Mouse (Mus musculus) intestine, embryonic 15.5 days (tissue): ENCODE measurements around the gene Shisal2a. TPM values are rescaled to one million over a fixed set of nuclear protein-coding genes. Genes with fewer than 3 reads are reported as not detected.

Experiments
- ATAC-seq: fragments of 200-750 bp; cut with Nextera tagmentation; 2 replicates; pipeline ENCODE4 v1.8.0; 2017; ENCODE audit warnings: moderate TSS enrichment, moderate library complexity
- H3K27ac ChIP-seq: fragments of 300-500 bp; sonication (generic); 2 replicates; pipeline ENCODE4 v1.5.1; 2015; ENCODE audit warnings: mild to moderate bottlenecking, inconsistent platforms
- H3K27me3 ChIP-seq: fragments of 300-500 bp; sonication (generic); replicated peaks from 2 replicates; pipeline ENCODE4 v1.6.1; 2015; ENCODE audit warnings: inconsistent platforms
- H3K36me3 ChIP-seq: fragments of 300-500 bp; sonication (generic); 2 replicates; pipeline ENCODE4 v1.6.1; 2015; ENCODE audit warnings: inconsistent platforms
- H3K4me1 ChIP-seq: fragments of 300-500 bp; sonication (generic); replicated peaks from 2 replicates; pipeline ENCODE4 v1.6.1; 2015; ENCODE audit warnings: inconsistent platforms
- H3K4me2 ChIP-seq: fragments of 300-500 bp; sonication (generic); replicated peaks from 2 replicates; pipeline ENCODE4 v1.6.1; 2015; ENCODE audit warnings: mild to moderate bottlenecking, inconsistent platforms
- H3K4me3 ChIP-seq: fragments of 300-500 bp; sonication (generic); replicated peaks from 2 replicates; pipeline ENCODE4 v1.5.1; 2015; ENCODE audit warnings: inconsistent platforms
- H3K9ac ChIP-seq: fragments of 300-500 bp; sonication (generic); 2 replicates; pipeline ENCODE4 v1.6.1; 2015; ENCODE audit warnings: inconsistent platforms
- H3K9me3 ChIP-seq: fragments of 300-500 bp; sonication (generic); 2 replicates; pipeline ENCODE4 v1.6.1; 2016; ENCODE audit warnings: inconsistent platforms
- WGBS: fragments of 180-500 bp; shearing (Covaris S2); methylation state at CpG from one replicate; pipeline ENCODE4 v1.1.7; 2015; 5-methylcytosine and 5-hydroxymethylcytosine counted together
- polyA plus RNA-seq: library from polyadenylated mRNA; unstranded; fragments of >200 nt; fragmentation: Nextera tagmentation; extraction: Ambion mirVana; gene quantifications from 2 replicates; pipeline ENCODE4 v1.2.1, GENCODE M21; 2015

Shisal2a gene
- polyA plus RNA-seq, 1 experiment from 2014 or later, result 1.3 TPM

DNA sequence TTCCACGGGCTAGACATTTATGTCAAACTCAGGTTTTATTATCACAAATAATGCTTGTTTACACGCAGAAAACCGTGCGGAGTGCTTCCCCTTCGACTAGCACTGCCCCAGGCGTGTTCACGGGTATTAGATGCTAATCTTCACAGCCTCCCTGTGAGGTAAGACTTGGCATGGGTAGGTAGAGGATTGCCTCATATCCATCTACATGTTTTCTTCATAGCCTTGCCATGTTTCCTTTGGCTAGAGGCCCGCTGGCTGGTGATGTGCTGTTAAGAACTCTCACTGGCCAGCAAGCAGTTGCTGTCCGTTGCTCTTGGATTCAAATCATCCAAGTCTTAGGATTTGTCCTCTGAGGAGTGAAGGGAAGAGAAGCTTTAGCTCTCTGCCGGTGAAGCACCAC, 17.2 kb upstream of the Shisal2a start:
- H3K27me3 ChIP-seq, result no peaks in the 10 kb centered on the region
- H3K9ac ChIP-seq, result no peak overlapping the region
- no peak overlapping the region for H3K4me2 ChIP-seq
- WGBS, result 87% methylated on average over 10 of the region's 10 CpGs
- no peaks in the 10 kb centered on the region for H3K4me1 ChIP-seq
- no peak for ATAC-seq
- no peaks in the 10 kb centered on the region for H3K36me3 ChIP-seq
- no peaks in the 10 kb centered on the region for H3K9me3 ChIP-seq
- no peak overlapping the region for H3K4me3 ChIP-seq
- H3K27ac ChIP-seq, result no peak overlapping the region

DNA sequence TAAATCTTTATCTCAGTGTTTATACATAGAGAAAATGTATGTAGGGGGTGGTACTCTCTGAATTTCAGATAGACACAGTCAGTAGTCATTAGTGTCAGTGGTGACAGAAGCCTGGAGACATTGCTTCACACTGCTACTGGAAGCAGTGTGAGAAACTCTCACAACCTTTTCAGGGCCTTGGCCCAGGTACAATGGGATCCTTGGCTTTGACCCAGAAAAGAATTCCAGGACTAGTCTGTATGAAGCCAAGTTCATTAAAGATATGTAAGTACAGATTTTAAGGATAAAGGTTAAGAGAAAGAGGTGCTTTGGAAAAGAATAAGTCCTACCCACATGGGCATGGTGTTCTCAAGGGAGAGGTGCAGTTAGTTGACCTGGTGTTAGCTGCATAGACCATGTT, 11.1 kb upstream of the Shisal2a start:
- Histone ChIP-seq H3K27ac (no peak overlapping the region), H3K9ac (no peak overlapping the region), H3K4me2 (no peak overlapping the region), H3K4me1 (0 out of 2 replicates have a peak, but pooled peaks cover 4% of the 10 kb centered on the region), H3K36me3 (no peaks in the 10 kb centered on the region), H3K27me3 (no peaks in the 10 kb centered on the region), H3K4me3 (no peak overlapping the region), H3K9me3 (no peaks in the 10 kb centered on the region)
- ATAC-seq, result no peak

DNA sequence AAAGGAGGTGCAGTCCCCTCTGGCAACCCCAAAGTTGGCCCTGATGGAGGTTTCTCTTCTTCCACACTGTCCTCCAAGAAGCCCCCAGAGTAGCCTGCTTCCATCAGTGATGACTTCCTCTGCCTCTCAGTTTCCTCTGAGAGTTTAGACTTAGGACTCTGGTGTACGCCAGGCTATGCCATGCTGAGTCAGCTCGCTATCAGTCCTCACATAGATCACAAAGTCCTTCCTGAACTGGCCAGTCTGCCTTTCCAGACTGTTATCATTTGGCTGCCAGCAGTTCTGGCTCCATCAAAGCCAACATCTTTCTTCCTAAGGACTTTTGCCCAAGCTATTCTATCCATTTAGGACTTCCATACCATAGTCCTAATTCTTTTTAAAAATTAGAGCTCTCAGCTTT, 9.4 kb upstream of the Shisal2a start:
- no peak overlapping the region for H3K27ac ChIP-seq
- no peaks in the 10 kb centered on the region for H3K36me3 ChIP-seq
- H3K4me3 ChIP-seq, result no peak overlapping the region
- 61% methylated on average over 2 of the region's 2 CpGs for WGBS
- no peaks in the 10 kb centered on the region for H3K27me3 ChIP-seq
- H3K9ac ChIP-seq, result no peak overlapping the region
- peaks cover 11% of the 10 kb centered on the region; the same call in 1 of the 2 replicates for H3K4me1 ChIP-seq
- H3K4me2 ChIP-seq, result no peak overlapping the region
- peak; percentile 26; the same call in 1 of the 2 replicates for ATAC-seq
- no peaks in the 10 kb centered on the region for H3K9me3 ChIP-seq

DNA sequence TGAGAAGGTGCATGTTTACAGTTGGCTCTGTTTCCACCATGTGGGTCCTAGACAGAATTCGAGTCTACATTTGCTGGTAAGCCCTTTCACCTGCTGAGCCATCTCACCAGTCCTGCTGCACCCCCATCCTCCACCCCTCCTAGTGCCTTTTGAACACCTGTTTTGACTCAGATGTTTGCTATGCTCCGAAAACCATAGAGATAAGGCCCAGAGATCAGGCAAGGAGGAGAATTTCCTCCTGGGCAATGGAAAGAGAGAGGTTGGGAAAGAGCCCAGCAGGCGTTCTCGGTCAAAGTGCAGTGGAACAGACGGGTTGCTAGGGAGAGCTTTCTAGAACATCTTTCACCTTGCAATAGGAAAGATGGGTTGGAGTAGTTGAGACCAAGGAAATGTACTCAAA, 8.0 kb upstream of the Shisal2a start:
- H3K4me3 ChIP-seq, result no peak overlapping the region
- no peaks in the 10 kb centered on the region for H3K9me3 ChIP-seq
- peak; percentile 75 for ATAC-seq
- no peak overlapping the region for H3K9ac ChIP-seq
- no peaks in the 10 kb centered on the region for H3K27me3 ChIP-seq
- 0 out of 2 replicates have a peak overlapping the region, but pooled peaks have one; percentile 3 for H3K4me2 ChIP-seq
- H3K36me3 ChIP-seq, result no peaks in the 10 kb centered on the region
- H3K27ac ChIP-seq, result peak overlapping the region; percentile 45
- H3K4me1 ChIP-seq, result peaks cover 11% of the 10 kb centered on the region; the same call in 1 of the 2 replicates
- WGBS, result 66% methylated on average over 5 of the region's 5 CpGs

DNA sequence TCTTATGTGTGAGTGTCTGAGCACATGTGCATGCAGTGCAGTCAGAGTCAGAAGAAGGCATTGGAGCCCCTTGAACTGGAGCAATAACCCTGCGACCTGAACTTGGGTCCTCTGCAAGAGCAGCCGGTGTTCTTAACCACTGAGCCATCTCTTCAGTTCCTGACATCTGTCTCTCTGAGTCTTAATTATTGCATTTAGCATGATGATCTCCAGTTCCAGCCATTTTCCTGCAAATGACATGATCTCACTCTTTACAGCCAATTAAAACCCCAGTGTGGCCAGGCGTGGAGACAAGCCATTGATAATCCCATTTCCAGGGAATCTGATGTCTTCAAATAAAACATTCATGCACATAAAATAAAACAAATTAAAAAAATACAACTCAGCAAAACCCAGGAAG, 5.6 kb upstream of the Shisal2a start:
- no peak overlapping the region for H3K4me2 ChIP-seq
- no peak overlapping the region for H3K27ac ChIP-seq
- WGBS, result 70% methylated on average over 3 of the region's 3 CpGs
- no peak overlapping the region for H3K4me3 ChIP-seq
- no peak overlapping the region for H3K9ac ChIP-seq
- no peaks in the 10 kb centered on the region for H3K36me3 ChIP-seq
- peaks cover 11% of the 10 kb centered on the region; the same call in 1 of the 2 replicates for H3K4me1 ChIP-seq
- ATAC-seq, result no peak
- H3K27me3 ChIP-seq, result peaks cover 6% of the 10 kb centered on the region; the same call in 1 of the 2 replicates
- H3K9me3 ChIP-seq, result no peaks in the 10 kb centered on the region

DNA sequence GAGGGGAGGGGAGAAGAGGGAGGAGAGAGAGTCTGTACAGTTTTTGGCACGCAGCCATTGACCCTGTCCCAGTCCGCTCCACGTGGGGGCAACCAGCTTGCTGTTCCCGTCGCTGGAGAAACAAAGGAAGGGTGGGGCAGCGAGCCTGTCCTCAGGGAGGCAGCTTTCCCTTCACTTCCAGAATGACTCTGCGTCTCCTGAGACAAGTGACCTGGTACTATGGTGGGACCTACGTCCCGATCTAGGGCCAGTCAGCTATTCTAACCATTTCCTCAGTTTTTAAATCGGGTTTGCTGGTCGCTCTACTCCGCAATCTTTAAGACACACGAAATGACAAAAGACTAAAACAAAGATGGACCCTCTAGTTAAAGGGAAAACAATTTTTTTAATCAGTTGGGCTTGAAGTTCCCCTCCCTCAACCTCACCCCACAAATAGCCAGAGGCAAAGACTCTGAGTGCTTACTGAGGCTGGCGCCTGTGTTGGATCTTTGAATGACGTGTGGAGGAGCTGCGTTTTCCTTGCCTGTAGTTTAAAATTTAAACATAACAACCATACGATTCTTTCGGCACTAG, 4.6 kb upstream of the Shisal2a start:
- peak overlapping the region; percentile 35 for H3K4me3 ChIP-seq
- peaks cover 16% of the 10 kb centered on the region for H3K27me3 ChIP-seq
- H3K36me3 ChIP-seq, result no peaks in the 10 kb centered on the region
- no peaks in the 10 kb centered on the region for H3K9me3 ChIP-seq
- ATAC-seq, result peak; percentile 70
- 1% methylated on average over 18 of the region's 18 CpGs for WGBS
- peaks cover 18% of the 10 kb centered on the region for H3K4me1 ChIP-seq
- H3K4me2 ChIP-seq, result peak overlapping the region; percentile 70
- peak overlapping the region; percentile 45 for H3K9ac ChIP-seq
- H3K27ac ChIP-seq, result peak overlapping the region; percentile 70

DNA sequence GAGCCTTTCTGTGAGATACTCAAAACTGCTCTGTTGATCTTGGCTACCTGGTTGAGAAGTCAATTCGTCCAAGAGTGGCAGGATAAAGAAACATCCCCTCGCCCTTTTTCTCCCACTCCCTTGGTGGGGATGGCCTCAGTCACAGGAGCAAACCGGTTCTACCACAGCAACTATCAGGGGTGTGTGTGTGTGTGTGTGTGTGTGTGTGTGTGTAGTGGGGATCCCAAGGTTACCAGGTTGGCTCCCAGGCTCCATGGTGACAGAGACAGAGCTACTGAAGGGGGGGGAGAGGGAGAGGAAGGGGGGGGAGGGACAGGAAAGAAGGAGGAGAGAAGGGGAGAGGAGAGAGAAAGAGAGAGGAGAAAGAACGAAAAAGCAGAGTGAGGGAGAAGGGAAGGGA, 4.0 kb upstream of the Shisal2a start:
- peak overlapping the region; percentile 35; the same call in 1 of the 2 replicates for H3K4me3 ChIP-seq
- H3K4me1 ChIP-seq, result peaks cover 14% of the 10 kb centered on the region
- H3K9ac ChIP-seq, result no peak overlapping the region
- peak overlapping the region; percentile 70; the same call in 1 of the 2 replicates for H3K27ac ChIP-seq
- ATAC-seq, result peak; percentile 39
- no peaks in the 10 kb centered on the region for H3K9me3 ChIP-seq
- peaks cover 21% of the 10 kb centered on the region for H3K27me3 ChIP-seq
- WGBS, result 24% methylated on average over 4 of the region's 4 CpGs
- H3K4me2 ChIP-seq, result peak overlapping the region; percentile 70
- no peaks in the 10 kb centered on the region for H3K36me3 ChIP-seq

DNA sequence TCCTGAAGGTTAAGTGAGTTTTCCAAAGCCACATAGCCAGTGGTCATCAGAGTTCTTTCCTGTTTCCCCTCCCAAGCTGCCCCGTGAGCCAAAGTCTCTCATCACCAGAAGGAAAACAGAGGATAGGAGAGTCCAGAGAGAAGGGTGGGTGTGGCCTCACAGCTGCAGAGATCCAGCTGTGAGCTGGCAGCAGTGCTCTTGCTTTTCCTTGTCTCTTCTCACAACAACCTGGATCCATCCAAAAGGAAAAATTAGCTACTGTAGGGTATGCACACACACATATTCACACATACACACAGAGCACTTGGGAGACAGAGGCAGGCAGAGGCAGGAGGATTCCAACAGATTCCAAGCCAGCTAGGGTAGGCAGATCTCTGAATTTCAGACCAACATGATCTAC, 2.9 kb upstream of the Shisal2a start:
- H3K4me2 ChIP-seq, result no peak overlapping the region
- H3K36me3 ChIP-seq, result no peaks in the 10 kb centered on the region
- peaks cover 14% of the 10 kb centered on the region for H3K4me1 ChIP-seq
- ATAC-seq, result no peak
- no peaks in the 10 kb centered on the region for H3K9me3 ChIP-seq
- H3K4me3 ChIP-seq, result no peak overlapping the region
- H3K9ac ChIP-seq, result no peak overlapping the region
- peaks cover 21% of the 10 kb centered on the region for H3K27me3 ChIP-seq
- no peak overlapping the region for H3K27ac ChIP-seq
- WGBS, result 11% methylated on average over 1 of the region's 1 CpGs

DNA sequence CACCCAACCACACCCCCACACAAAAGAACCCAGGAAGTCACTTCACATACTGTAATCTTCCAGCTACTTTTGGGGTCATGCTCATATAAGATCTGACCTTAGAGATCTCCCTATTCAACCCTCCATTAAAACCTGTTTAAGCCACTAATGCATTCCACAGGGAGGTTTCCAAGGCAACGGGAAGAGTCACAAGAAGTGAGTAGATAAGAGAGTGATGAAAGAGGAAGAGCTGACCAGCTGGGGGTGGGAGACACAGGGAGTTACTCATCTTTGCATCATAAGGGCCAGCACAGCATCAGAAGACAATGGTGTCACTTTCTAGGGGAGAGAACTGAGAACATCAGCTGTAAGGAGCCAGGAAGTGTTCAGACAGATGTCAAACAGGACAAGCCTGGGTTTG, 3.0 kb downstream of the Shisal2a start:
- no peak overlapping the region for H3K4me3 ChIP-seq
- peaks cover 21% of the 10 kb centered on the region for H3K27me3 ChIP-seq
- ATAC-seq, result no peak
- no peak overlapping the region for H3K9ac ChIP-seq
- no peak overlapping the region for H3K27ac ChIP-seq
- H3K9me3 ChIP-seq, result no peaks in the 10 kb centered on the region
- H3K36me3 ChIP-seq, result no peaks in the 10 kb centered on the region
- H3K4me1 ChIP-seq, result peaks cover 7% of the 10 kb centered on the region
- WGBS, result 23% methylated on average over 1 of the region's 1 CpGs
- H3K4me2 ChIP-seq, result no peak overlapping the region

DNA sequence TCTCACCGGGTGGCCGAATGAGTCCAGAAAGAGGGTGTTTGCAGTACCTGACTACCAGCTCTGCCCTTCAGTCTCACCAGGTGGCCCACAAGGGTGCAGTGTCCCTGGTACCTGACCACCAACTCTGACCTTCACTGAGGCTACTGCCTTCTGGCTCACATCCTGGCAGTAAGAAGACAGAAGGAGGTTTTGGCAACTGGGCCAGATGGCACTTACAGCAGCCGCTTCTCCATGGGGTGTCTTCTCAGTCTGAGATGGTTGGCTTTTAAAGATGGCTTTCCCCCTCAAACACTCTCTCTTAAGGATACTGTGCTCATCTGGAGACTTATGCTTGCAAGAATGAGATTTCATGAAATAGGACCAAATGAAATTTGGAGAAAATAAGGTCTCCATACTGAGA, 3.7 kb downstream of the Shisal2a start:
- Histone ChIP-seq H3K9ac (no peak overlapping the region), H3K9me3 (no peaks in the 10 kb centered on the region), H3K4me1 (peaks cover 7% of the 10 kb centered on the region), H3K4me2 (no peak overlapping the region), H3K36me3 (no peaks in the 10 kb centered on the region), H3K27ac (no peak overlapping the region), H3K4me3 (no peak overlapping the region), H3K27me3 (peaks cover 20% of the 10 kb centered on the region)
- WGBS, result 85% methylated on average over 3 of the region's 3 CpGs
- ATAC-seq, result no peak

DNA sequence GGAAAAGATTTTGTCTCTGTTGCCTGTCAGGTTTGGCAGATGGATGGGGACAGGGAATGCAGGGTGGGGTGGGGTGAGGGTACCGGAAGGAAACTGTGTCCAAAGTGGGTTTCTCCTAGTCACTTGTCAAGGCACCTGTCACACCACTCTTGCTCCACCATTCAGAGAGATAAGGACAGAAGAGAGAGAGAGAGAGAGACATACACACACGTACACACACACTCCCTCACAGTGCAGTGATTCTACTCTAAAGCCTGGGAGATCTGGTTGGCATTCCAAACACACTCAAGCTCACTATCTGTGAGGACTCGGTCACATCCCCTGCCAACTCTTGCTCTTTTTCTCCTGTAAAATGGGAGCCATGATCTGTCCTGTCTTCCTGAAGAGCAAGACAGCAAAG, 11.0 kb downstream of the Shisal2a start:
- no peaks in the 10 kb centered on the region for H3K27me3 ChIP-seq
- ATAC-seq, result no peak
- WGBS, result 65% methylated on average over 3 of the region's 3 CpGs
- no peaks in the 10 kb centered on the region for H3K9me3 ChIP-seq
- no peaks in the 10 kb centered on the region for H3K4me1 ChIP-seq
- no peak overlapping the region for H3K4me2 ChIP-seq
- no peaks in the 10 kb centered on the region for H3K36me3 ChIP-seq
- no peak overlapping the region for H3K27ac ChIP-seq
- H3K9ac ChIP-seq, result no peak overlapping the region
- H3K4me3 ChIP-seq, result no peak overlapping the region

DNA sequence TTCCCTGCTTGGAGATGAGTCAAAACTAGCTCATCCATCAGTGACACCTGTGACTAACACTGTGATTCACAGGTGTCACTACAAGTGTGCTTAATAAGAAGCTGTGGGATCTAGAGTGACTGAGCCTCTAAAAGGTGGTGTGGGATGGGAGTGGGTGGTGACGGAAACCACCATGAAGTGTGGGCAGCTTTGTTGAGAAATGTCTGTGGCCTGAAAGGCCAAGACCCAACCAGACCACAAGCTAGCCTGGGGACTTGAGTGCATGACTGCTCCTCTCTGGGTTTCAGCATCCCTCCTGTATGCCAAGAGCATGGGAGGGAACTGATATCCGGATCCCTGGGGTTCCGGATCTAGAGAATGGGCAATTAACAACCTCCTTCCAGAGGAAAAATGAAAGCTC, 11.7 kb downstream of the Shisal2a start:
- H3K9me3 ChIP-seq, result no peaks in the 10 kb centered on the region
- H3K9ac ChIP-seq, result no peak overlapping the region
- H3K4me1 ChIP-seq, result no peaks in the 10 kb centered on the region
- no peak overlapping the region for H3K4me3 ChIP-seq
- no peak overlapping the region for H3K4me2 ChIP-seq
- 86% methylated on average over 3 of the region's 3 CpGs for WGBS
- no peaks in the 10 kb centered on the region for H3K27me3 ChIP-seq
- H3K27ac ChIP-seq, result no peak overlapping the region
- ATAC-seq, result no peak
- H3K36me3 ChIP-seq, result no peaks in the 10 kb centered on the region

DNA sequence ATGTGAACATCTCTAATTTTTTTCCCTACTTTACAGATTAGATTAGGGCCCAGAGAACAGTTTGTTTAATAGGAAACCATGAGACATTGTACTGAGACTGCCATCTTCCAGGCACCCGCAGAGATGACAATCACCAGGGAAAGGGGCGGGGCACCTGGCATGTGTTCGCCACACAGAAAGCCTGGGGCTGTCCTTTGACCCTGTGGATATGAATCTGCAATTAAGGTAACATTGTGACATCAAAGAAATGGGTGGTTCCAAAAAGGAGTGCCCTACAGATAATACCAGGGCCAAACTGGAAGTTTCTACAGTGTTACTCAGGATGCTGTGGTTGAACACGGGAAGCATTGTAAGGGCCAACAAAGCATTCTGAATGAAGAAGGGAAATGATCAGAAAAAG, 12.7 kb downstream of the Shisal2a start:
- H3K9ac ChIP-seq, result no peak overlapping the region
- H3K4me1 ChIP-seq, result no peaks in the 10 kb centered on the region
- ATAC-seq, result peak; percentile 88
- H3K9me3 ChIP-seq, result no peaks in the 10 kb centered on the region
- H3K36me3 ChIP-seq, result no peaks in the 10 kb centered on the region
- no peak overlapping the region for H3K4me2 ChIP-seq
- H3K27ac ChIP-seq, result no peak overlapping the region
- WGBS, result 55% methylated on average over 4 of the region's 4 CpGs
- H3K27me3 ChIP-seq, result no peaks in the 10 kb centered on the region
- H3K4me3 ChIP-seq, result no peak overlapping the region
